Comparison of ENCODE assay signal across 9 mouse cellular contexts in the genomic region with DNA sequence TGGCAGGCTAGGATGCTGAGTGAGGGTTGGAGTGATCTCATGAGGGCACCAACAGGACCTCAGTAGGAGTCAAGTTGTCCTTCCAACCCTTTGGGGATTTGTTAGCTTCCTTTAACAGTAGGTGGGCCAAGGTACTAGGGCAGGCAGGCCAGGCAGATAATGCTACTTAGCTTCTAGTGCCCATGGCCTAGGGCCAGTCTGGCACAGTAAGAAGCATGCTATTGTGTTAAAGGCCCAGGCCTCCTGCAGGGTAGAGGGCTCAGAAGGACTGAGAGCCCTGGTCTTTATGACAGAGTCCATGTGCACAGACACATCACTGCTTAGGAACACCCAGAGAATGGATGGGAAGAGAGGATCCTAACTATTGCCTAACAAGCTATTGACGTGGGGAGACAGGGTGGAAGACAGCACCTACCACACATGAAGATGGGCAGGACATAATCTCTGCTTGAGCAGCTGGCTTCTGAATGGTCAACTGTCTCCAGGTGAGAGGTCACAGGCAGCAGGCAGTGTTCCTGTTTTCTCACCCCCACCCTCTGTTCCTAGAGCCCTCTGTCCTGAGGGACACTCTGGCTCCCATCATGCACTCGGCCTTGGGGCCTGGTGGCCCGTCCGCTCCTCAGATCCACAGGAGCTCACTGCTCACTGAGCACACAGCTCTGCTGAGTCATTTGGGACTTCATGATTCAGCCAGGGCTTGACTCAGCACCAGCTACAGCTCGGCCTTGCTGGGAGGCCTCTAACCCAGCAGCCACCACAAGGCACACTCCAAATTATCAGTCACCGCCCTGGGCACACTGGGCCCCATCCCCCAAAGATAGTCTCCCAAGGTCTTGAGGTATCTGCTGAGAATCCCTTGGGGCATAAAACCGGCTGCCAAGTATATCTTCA.
DNase-seq lines count a peak whose midpoint lies in the region; ATAC-seq and TF ChIP-seq lines count a peak whose summit lies in the region.
"Had no signal": no experiment of that assay in that cellular context is flagged by ENCODE, and none has a peak within 500 bp of the region (broad histone marks: within the 10 kb centered on the region; RNA-seq: fewer than 3 reads in every experiment).

No protein-coding gene starts in this region.

- H3K4me2 ChIP-seq in forebrain, embryonic 14.5 days (ENCODE audit: low read length): no peak overlapping the region
- H3K4me2 ChIP-seq in CH12.LX (ENCODE audit: insufficient read depth, low read depth, poor library complexity, severe bottlenecking): peak overlapping the region; percentile 17; the same call in 1 of the 2 replicates

- peaks cover 38% of the 10 kb centered on the region for H3K4me1 ChIP-seq in forebrain, embryonic 10.5 days
- 0 out of 2 replicates have a peak, but pooled peaks cover 2% of the 10 kb centered on the region for H3K4me1 ChIP-seq in forebrain, embryonic 14.5 days (ENCODE audit: control insufficient read depth, insufficient read depth, low read length)
- H3K4me1 ChIP-seq in CH12.LX (ENCODE audit: control insufficient read depth in 1 of 2, insufficient read depth in 2 of 2): peaks cover 49 to 73% of the 10 kb centered on the region in 2 experiments
- peaks cover 33% of the 10 kb centered on the region for H3K4me1 ChIP-seq in embryonic facial prominence, embryonic 10.5 days

- TF ChIP-seq POLR2A in CH12.LX (IDR thresholded peaks at IDR 0.05; ENCODE audit: low read depth, low read length): peak; percentile 42

- WGBS in forebrain, embryonic 10.5 days: 82% methylated on average over 7 of the region's 7 CpGs
- WGBS in forebrain, embryonic 14.5 days: 94% methylated on average over 7 of the region's 7 CpGs
- 83% methylated on average over 7 of the region's 7 CpGs for WGBS in embryonic facial prominence, embryonic 10.5 days

- peak; percentile 93 for TF ChIP-seq EP300 in CH12.LX (IDR thresholded peaks at IDR 0.05; ENCODE audit: low read length)

- H3K27me3 ChIP-seq in forebrain, embryonic 10.5 days (ENCODE audit: poor library complexity, severe bottlenecking): no peaks in the 10 kb centered on the region
- no peaks in the 10 kb centered on the region for H3K27me3 ChIP-seq in forebrain, embryonic 14.5 days (replicated peaks; ENCODE audit: control insufficient read depth, insufficient read depth, low read length)
- H3K27me3 ChIP-seq in CH12.LX (replicated peaks): no peaks in the 10 kb centered on the region
- no peaks in the 10 kb centered on the region for H3K27me3 ChIP-seq in embryonic facial prominence, embryonic 10.5 days (replicated peaks; ENCODE audit: low read depth, poor library complexity, severe bottlenecking)

- DNase-seq in forebrain, embryonic 10.5 days (ENCODE audit: extremely low spot score, low spot score): no peak
- no peak for DNase-seq in forebrain, embryonic 14.5 days (ENCODE audit: low spot score)
- DNase-seq in CH12.LX (ENCODE audit: extremely low read depth): peak; percentile 97
- no peak for DNase-seq in embryonic facial prominence, embryonic 10.5 days (ENCODE audit: low spot score)
- peak; percentile 93 for DNase-seq in liver
- DNase-seq in retina, postnatal 1 day: no peak
- DNase-seq in thymus, postnatal 14 days: no peak
- no peak for DNase-seq in urinary bladder, postnatal 14 days (ENCODE audit: low spot score)
- DNase-seq: B cell, adult 2 months had no signal

- H3K27ac ChIP-seq in forebrain, embryonic 10.5 days: peak overlapping the region; percentile 60
- no peak overlapping the region for H3K27ac ChIP-seq in forebrain, embryonic 14.5 days (ENCODE audit: low read depth, low read length)
- peak overlapping the region; percentile 84 for H3K27ac ChIP-seq in CH12.LX (ENCODE audit: insufficient read depth, low read depth)
- peak overlapping the region; percentile 71 for H3K27ac ChIP-seq in embryonic facial prominence, embryonic 10.5 days (replicated peaks)

- H3K36me3 ChIP-seq in forebrain, embryonic 10.5 days (replicated peaks): peaks cover 2% of the 10 kb centered on the region; the same call in 1 of the 2 replicates
- no peaks in the 10 kb centered on the region for H3K36me3 ChIP-seq in forebrain, embryonic 14.5 days (ENCODE audit: control insufficient read depth, insufficient read depth, low read length)
- H3K36me3 ChIP-seq in CH12.LX (replicated peaks in 1 of 2; ENCODE audit: control insufficient read depth in 1 of 2, insufficient read depth in 1 of 2, low read length in 1 of 2): peaks cover 64 to 80% of the 10 kb centered on the region in 2 experiments
- 0 out of 2 replicates have a peak, but pooled peaks cover 11% of the 10 kb centered on the region for H3K36me3 ChIP-seq in embryonic facial prominence, embryonic 10.5 days (replicated peaks)

- H3K79me2 ChIP-seq in CH12.LX (replicated peaks; ENCODE audit: control insufficient read depth, extremely low read depth, insufficient read depth, poor library complexity, severe bottlenecking): peaks cover 22% of the 10 kb centered on the region

- TF ChIP-seq RAD21 in CH12.LX (IDR thresholded peaks at IDR 0.05; ENCODE audit: low read depth, low read length): peak; percentile 11

- dilution Hi-C loops in CH12.LX (cut with MboI; ENCODE audit: extremely low pct_ligation_motif_present, extremely low pct_unique_long_range_greater_than_20kb, low sequenced_read_pairs): no loop called here

- H3K4me3 ChIP-seq in forebrain, embryonic 10.5 days: no peak overlapping the region
- H3K4me3 ChIP-seq in forebrain, embryonic 14.5 days (ENCODE audit: low read depth, low read length): no peak overlapping the region
- peak overlapping the region in 1 of 3 experiments; percentile 9 for H3K4me3 ChIP-seq in CH12.LX (replicated peaks in 1 of 3; ENCODE audit: low read depth in 2 of 3, low read length in 2 of 3, poor library complexity in 1 of 3)
- H3K4me3 ChIP-seq in embryonic facial prominence, embryonic 10.5 days: no peak overlapping the region

- no peaks in the 10 kb centered on the region for H3K9me3 ChIP-seq in forebrain, embryonic 10.5 days
- no peaks in the 10 kb centered on the region for H3K9me3 ChIP-seq in forebrain, embryonic 14.5 days (replicated peaks; ENCODE audit: control insufficient read depth, low read length)
- peaks cover 7% of the 10 kb centered on the region for H3K9me3 ChIP-seq in CH12.LX (replicated peaks; ENCODE audit: low read length)
- no peaks in the 10 kb centered on the region for H3K9me3 ChIP-seq in embryonic facial prominence, embryonic 10.5 days

- no peak for ATAC-seq in forebrain, embryonic 14.5 days

- TF ChIP-seq CTCF in CH12.LX (conservative IDR thresholded peaks at IDR 0.05 in 1 of 2, IDR thresholded peaks at IDR 0.05 in 1 of 2; ENCODE audit: low read depth in 2 of 2, low read length in 2 of 2): no peak

- no peak overlapping the region for H3K9ac ChIP-seq in forebrain, embryonic 14.5 days (ENCODE audit: low read length)
- H3K9ac ChIP-seq in CH12.LX (ENCODE audit: insufficient read depth, low read depth): 0 out of 2 replicates have a peak overlapping the region, but pooled peaks have one; percentile 8

- in situ Hi-C loops in CH12.LX (cut with MboI; ENCODE audit: low pct_ligation_motif_present, low pct_unique_long_range_greater_than_20kb, low sequenced_read_pairs): no loop called here

TF ChIP-seq in CH12.LX, 34 proteins besides CTCF, POLR2A, EP300 and RAD21 (continues in another document):
- TF ChIP-seq GABPA (IDR thresholded peaks at IDR 0.05; ENCODE audit: insufficient replicate concordance, low read depth, low read length) (no peak), TBP (conservative IDR thresholded peaks at IDR 0.05; ENCODE audit: low read depth, low read length) (0 out of 2 replicates have a peak, but pooled peaks have one; percentile 25), MXI1 (IDR thresholded peaks at IDR 0.05; ENCODE audit: low read depth, low read length) (peak; percentile 91), POLR2AphosphoS2 (IDR thresholded peaks at IDR 0.05; ENCODE audit: low read depth, low read length) (no peak; the same call in 1 of the 2 replicates), PAX5 (IDR thresholded peaks at IDR 0.05; ENCODE audit: low read length) (no peak), NELFE (IDR thresholded peaks at IDR 0.05; ENCODE audit: low read depth, low read length) (peak; percentile 49), ZC3H11A (IDR thresholded peaks at IDR 0.05; ENCODE audit: low read depth, low read length) (no peak; the same call in 1 of the 2 replicates), USF1 (IDR thresholded peaks at IDR 0.05; ENCODE audit: low read depth, low read length) (no peak), RCOR1 (conservative IDR thresholded peaks at IDR 0.05; ENCODE audit: low read depth, low read length) (peak; percentile 35; the same call in 1 of the 2 replicates), IRF4 (IDR thresholded peaks at IDR 0.05; ENCODE audit: low read depth, low read length) (peak; percentile 96), ZMIZ1 (IDR thresholded peaks at IDR 0.05; ENCODE audit: low read depth, low read length) (no peak), ELF1 (IDR thresholded peaks at IDR 0.05; ENCODE audit: low read depth, low read length) (no peak; the same call in 1 of the 2 replicates), E2F4 (IDR thresholded peaks at IDR 0.05; ENCODE audit: insufficient replicate concordance, low read depth, low read length) (no peak), KAT2A (IDR thresholded peaks at IDR 0.05; ENCODE audit: insufficient replicate concordance, low read length) (0 out of 2 replicates have a peak, but pooled peaks have one; percentile 67), BHLHE40 (IDR thresholded peaks at IDR 0.05; ENCODE audit: low read depth, low read length) (peak; percentile 99), MYC (IDR thresholded peaks at IDR 0.05; ENCODE audit: low read depth, low read length) (peak; percentile 83), MAZ (IDR thresholded peaks at IDR 0.05; ENCODE audit: low read depth, low read length) (peak; percentile 73; the same call in 1 of the 2 replicates), SMC3 (IDR thresholded peaks at IDR 0.05; ENCODE audit: low read depth, low read length) (peak; percentile 52), JUN (IDR thresholded peaks at IDR 0.05; ENCODE audit: insufficient read depth, low read depth, low read length) (peak; percentile 86), JUND (conservative IDR thresholded peaks at IDR 0.05; ENCODE audit: low read depth, low read length) (peak; percentile 63), CHD2 (IDR thresholded peaks at IDR 0.05; ENCODE audit: low read length) (peak; percentile 91), SIN3A (IDR thresholded peaks at IDR 0.05; ENCODE audit: low read length) (peak; percentile 89), TCF12 (IDR thresholded peaks at IDR 0.05; ENCODE audit: low read depth, low read length) (peak; percentile 87), NRF1 (IDR thresholded peaks at IDR 0.05; ENCODE audit: low read depth, low read length) (no peak; the same call in 1 of the 2 replicates), ZKSCAN1 (IDR thresholded peaks at IDR 0.05; ENCODE audit: borderline replicate concordance, low read depth, low read length) (no peak), ETS1 (conservative IDR thresholded peaks at IDR 0.05; ENCODE audit: low read depth, low read length) (peak; percentile 99), MAX (IDR thresholded peaks at IDR 0.05; ENCODE audit: low read length) (peak; percentile 72), CHD1 (IDR thresholded peaks at IDR 0.05; ENCODE audit: low read depth, low read length) (no peak)

Comparison
In these comparisons a context has a peak if more than half of its experiments do, and no peak if none do; other contexts are left out.
1. DNase-seq: peak in CH12.LX (single experiment) and liver (single experiment); none in forebrain, embryonic 10.5 days (single experiment), forebrain, embryonic 14.5 days (single experiment), embryonic facial prominence, embryonic 10.5 days (single experiment), retina, postnatal 1 day (single experiment), thymus, postnatal 14 days (single experiment) and urinary bladder, postnatal 14 days (single experiment).